Mouse (Mus musculus): ENCODE measurements around the gene Taf5. TPM values are rescaled to one million over a fixed set of nuclear protein-coding genes. Genes with fewer than 3 reads are reported as not detected.

Taf5 gene
- total and polyA plus RNA-seq, 2 experiments, result 1.5 to 2.3 TPM

GRCm38 (mm10) chr19:47101080-47101479, 33.5 kb downstream of the Taf5 start:
- 92% methylated on average over 5 of the region's 5 CpGs for WGBS
- no peaks in the 10 kb centered on the region for H3K27me3 ChIP-seq (ENCODE audit: control insufficient read depth, insufficient read depth, low read length)
- no peak for DNase-seq (ENCODE audit: extremely low read depth, low read depth, low spot score)
- H3K36me3 ChIP-seq (ENCODE audit: control insufficient read depth, insufficient read depth, low read length), result peaks cover 68% of the 10 kb centered on the region
- no peak overlapping the region for H3K9ac ChIP-seq (ENCODE audit: low read depth, low read length)
- no peak overlapping the region for H3K4me3 ChIP-seq (ENCODE audit: insufficient read depth, low read depth, low read length)
- no peak overlapping the region for H3K27ac ChIP-seq (replicated peaks; ENCODE audit: insufficient read depth, low read depth, low read length)
- H3K4me1 ChIP-seq (ENCODE audit: control insufficient read depth, insufficient read depth, low read length), result no peaks in the 10 kb centered on the region
- H3K79me2 ChIP-seq (ENCODE audit: control insufficient read depth, insufficient read depth, low read length), result no peaks in the 10 kb centered on the region
- TF ChIP-seq POLR2A (IDR thresholded peaks at IDR 0.05; ENCODE audit: extremely low read depth, insufficient read depth, low read length), result no peak
- no peak for TF ChIP-seq CTCF (IDR thresholded peaks at IDR 0.05; ENCODE audit: low read depth, low read length)

- no peaks in the 10 kb centered on the region for H3K27me3 ChIP-seq (ENCODE audit: control insufficient read depth, insufficient read depth, low read length)
- no peak overlapping the region for H3K9ac ChIP-seq (ENCODE audit: low read depth, low read length)
- H3K36me3 ChIP-seq (ENCODE audit: control insufficient read depth, insufficient read depth, low read length), result peaks cover 71% of the 10 kb centered on the region
- no peaks in the 10 kb centered on the region for H3K4me1 ChIP-seq (ENCODE audit: control insufficient read depth, insufficient read depth, low read length)
- H3K79me2 ChIP-seq (ENCODE audit: control insufficient read depth, insufficient read depth, low read length), result no peaks in the 10 kb centered on the region
- no peak overlapping the region for H3K27ac ChIP-seq (replicated peaks; ENCODE audit: insufficient read depth, low read depth, low read length)
- H3K4me3 ChIP-seq (ENCODE audit: insufficient read depth, low read depth, low read length), result no peak overlapping the region
- TF ChIP-seq CTCF (IDR thresholded peaks at IDR 0.05; ENCODE audit: low read depth, low read length), result no peak
- no peak for TF ChIP-seq POLR2A (IDR thresholded peaks at IDR 0.05; ENCODE audit: extremely low read depth, insufficient read depth, low read length)
- no peak for DNase-seq (ENCODE audit: extremely low read depth, low read depth, low spot score)
- 90% methylated on average over 9 of the region's 9 CpGs for WGBS
These were observed 37.2 kb downstream of the Taf5 start for GRCm38 (mm10) chr19:47104641-47105271.

- no peaks in the 10 kb centered on the region for H3K4me1 ChIP-seq (ENCODE audit: control insufficient read depth, insufficient read depth, low read length)
- no peaks in the 10 kb centered on the region for H3K79me2 ChIP-seq (ENCODE audit: control insufficient read depth, insufficient read depth, low read length)
- TF ChIP-seq CTCF (IDR thresholded peaks at IDR 0.05; ENCODE audit: low read depth, low read length) (no peak), POLR2A (IDR thresholded peaks at IDR 0.05; ENCODE audit: extremely low read depth, insufficient read depth, low read length) (no peak)
- no peak for DNase-seq (ENCODE audit: extremely low read depth, low read depth, low spot score)
- peaks cover 45% of the 10 kb centered on the region for H3K36me3 ChIP-seq (ENCODE audit: control insufficient read depth, insufficient read depth, low read length)
- no peak overlapping the region for H3K27ac ChIP-seq (replicated peaks; ENCODE audit: insufficient read depth, low read depth, low read length)
- no peak overlapping the region for H3K9ac ChIP-seq (ENCODE audit: low read depth, low read length)
- no peak overlapping the region for H3K4me3 ChIP-seq (ENCODE audit: insufficient read depth, low read depth, low read length)
- no peaks in the 10 kb centered on the region for H3K27me3 ChIP-seq (ENCODE audit: control insufficient read depth, insufficient read depth, low read length)
- 83% methylated on average over 2 of the region's 2 CpGs for WGBS
These were observed 51.1 kb downstream of the Taf5 start for GRCm38 (mm10) chr19:47118634-47119033.

- 57% methylated on average over 4 of the region's 4 CpGs for WGBS
These were observed 53.5 kb downstream of the Taf5 start for GRCm38 (mm10) chr19:47121054-47121453.

GRCm38 (mm10) chr19:47122802-47123201, 55.3 kb downstream of the Taf5 start:
- Histone ChIP-seq H3K36me3 (ENCODE audit: control insufficient read depth, insufficient read depth, low read length) (peaks cover 39% of the 10 kb centered on the region), H3K27ac (replicated peaks; ENCODE audit: insufficient read depth, low read depth, low read length) (no peak overlapping the region), H3K27me3 (ENCODE audit: control insufficient read depth, insufficient read depth, low read length) (no peaks in the 10 kb centered on the region), H3K79me2 (ENCODE audit: control insufficient read depth, insufficient read depth, low read length) (no peaks in the 10 kb centered on the region), H3K9ac (ENCODE audit: low read depth, low read length) (no peak overlapping the region), H3K4me1 (ENCODE audit: control insufficient read depth, insufficient read depth, low read length) (no peaks in the 10 kb centered on the region), H3K4me3 (ENCODE audit: insufficient read depth, low read depth, low read length) (no peak overlapping the region)
- TF ChIP-seq CTCF (IDR thresholded peaks at IDR 0.05; ENCODE audit: low read depth, low read length) (peak; percentile 72), POLR2A (IDR thresholded peaks at IDR 0.05; ENCODE audit: extremely low read depth, insufficient read depth, low read length) (no peak)
- DNase-seq (ENCODE audit: extremely low read depth, low read depth, low spot score), result no peak
- 26% methylated on average over 2 of the region's 2 CpGs for WGBS

More at GRCm38 (mm10) chr19:47121054-47121453, 53.5 kb downstream of the Taf5 start:
- Histone ChIP-seq H3K36me3 (ENCODE audit: control insufficient read depth, insufficient read depth, low read length) (peaks cover 41% of the 10 kb centered on the region), H3K9ac (ENCODE audit: low read depth, low read length) (no peak overlapping the region), H3K4me3 (ENCODE audit: insufficient read depth, low read depth, low read length) (no peak overlapping the region), H3K4me1 (ENCODE audit: control insufficient read depth, insufficient read depth, low read length) (no peaks in the 10 kb centered on the region), H3K79me2 (ENCODE audit: control insufficient read depth, insufficient read depth, low read length) (no peaks in the 10 kb centered on the region), H3K27me3 (ENCODE audit: control insufficient read depth, insufficient read depth, low read length) (no peaks in the 10 kb centered on the region), H3K27ac (replicated peaks; ENCODE audit: insufficient read depth, low read depth, low read length) (no peak overlapping the region)
- DNase-seq (ENCODE audit: extremely low read depth, low read depth, low spot score), result peak; percentile 37
- no peak for TF ChIP-seq POLR2A (IDR thresholded peaks at IDR 0.05; ENCODE audit: extremely low read depth, insufficient read depth, low read length)
- TF ChIP-seq CTCF (IDR thresholded peaks at IDR 0.05; ENCODE audit: low read depth, low read length), result peak; percentile 49

GRCm38 (mm10) chr19:47128164-47128563, 60.6 kb downstream of the Taf5 start:
- TF ChIP-seq CTCF (IDR thresholded peaks at IDR 0.05; ENCODE audit: low read depth, low read length) (no peak), POLR2A (IDR thresholded peaks at IDR 0.05; ENCODE audit: extremely low read depth, insufficient read depth, low read length) (no peak)
- H3K36me3 ChIP-seq (ENCODE audit: control insufficient read depth, insufficient read depth, low read length), result peaks cover 46% of the 10 kb centered on the region
- WGBS, result 95% methylated on average over 10 of the region's 10 CpGs
- no peaks in the 10 kb centered on the region for H3K79me2 ChIP-seq (ENCODE audit: control insufficient read depth, insufficient read depth, low read length)
- H3K4me1 ChIP-seq (ENCODE audit: control insufficient read depth, insufficient read depth, low read length), result no peaks in the 10 kb centered on the region
- no peak overlapping the region for H3K9ac ChIP-seq (ENCODE audit: low read depth, low read length)
- H3K4me3 ChIP-seq (ENCODE audit: insufficient read depth, low read depth, low read length), result no peak overlapping the region
- H3K27ac ChIP-seq (replicated peaks; ENCODE audit: insufficient read depth, low read depth, low read length), result no peak overlapping the region
- no peaks in the 10 kb centered on the region for H3K27me3 ChIP-seq (ENCODE audit: control insufficient read depth, insufficient read depth, low read length)
- DNase-seq (ENCODE audit: extremely low read depth, low read depth, low spot score), result no peak

Data from liver, adult 2 months (tissue).